Mouse (Mus musculus) kidney, adult 2 months (tissue): ENCODE results near the gene Spock3.

ENCODE experiments used
- CTCF ChIP-seq: fragments of 200-500 bp; conservative IDR thresholded peaks from 2 replicates; pipeline ENCODE4 v1.5.1; 2011; ENCODE audit warnings: low read depth, mild to moderate bottlenecking, control low read depth, low read length, moderate library complexity, mixed read lengths; ENCODE audit not compliant: insufficient read depth, insufficient read length
- POLR2A ChIP-seq: fragments of 200-500 bp; IDR thresholded peaks from one replicate; pipeline ENCODE4 v1.6.1; 2011; ENCODE audit warnings: low read depth, low read length, control low read depth

DNA sequence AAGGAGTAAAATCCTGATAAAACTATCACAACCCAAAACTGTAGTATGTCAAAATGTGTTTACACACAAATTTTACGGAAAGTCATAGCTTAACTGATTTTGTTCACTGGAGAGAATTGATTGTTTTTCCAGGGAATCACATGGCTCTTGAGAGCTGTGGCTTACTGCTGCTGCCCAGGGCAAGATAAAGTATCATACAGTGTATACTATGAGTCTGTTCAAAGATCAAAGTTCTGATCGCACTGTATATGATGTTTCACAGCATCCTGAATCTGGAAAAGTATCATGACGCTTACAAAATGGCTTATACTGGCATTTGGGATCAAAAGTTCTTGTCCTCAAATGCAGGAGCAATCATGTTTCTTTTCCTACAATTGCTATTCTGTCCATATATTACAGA, 11.8 kb downstream of the Spock3 start:
- TF ChIP-seq CTCF, result no peak
- TF ChIP-seq POLR2A, result no peak
